Mouse (Mus musculus): ENCODE measurements around the gene Gtf2a1l. TPM values are rescaled to one million over a fixed set of nuclear protein-coding genes. Genes with fewer than 3 reads are reported as not detected.

Gene Gtf2a1l
- total RNA-seq (2021): not detected
- long read RNA-seq, experiment 1: 0 reads
- long read RNA-seq, experiment 2: 0 reads

DNA sequence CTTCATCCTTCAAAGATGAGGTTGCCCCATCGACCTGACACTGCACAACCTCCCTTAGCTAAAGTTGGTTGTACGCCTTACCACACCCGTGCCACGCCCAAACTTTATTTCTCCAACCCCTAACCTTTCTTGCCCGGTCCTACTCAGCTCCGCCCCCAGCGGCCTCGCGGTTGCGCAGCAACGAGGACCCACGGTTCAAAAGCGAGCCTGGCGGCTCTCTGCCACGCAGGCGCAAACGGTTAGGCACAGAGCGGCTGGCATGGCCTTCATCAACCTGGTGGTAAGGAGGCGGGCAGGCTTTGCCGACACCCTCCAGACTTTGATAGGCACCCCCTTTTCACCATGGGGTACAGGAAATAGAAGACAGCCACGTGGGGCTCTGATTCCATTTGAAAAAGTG lies at the start of gene Gtf2a1l:
Gene Gtf2a1l, plus strand, starts transcription at position 209 of the 400 bp plus-strand sequence.
- DNase-seq: no peak
- intact Hi-C loops (cut with DNase I): no loop called here

DNA sequence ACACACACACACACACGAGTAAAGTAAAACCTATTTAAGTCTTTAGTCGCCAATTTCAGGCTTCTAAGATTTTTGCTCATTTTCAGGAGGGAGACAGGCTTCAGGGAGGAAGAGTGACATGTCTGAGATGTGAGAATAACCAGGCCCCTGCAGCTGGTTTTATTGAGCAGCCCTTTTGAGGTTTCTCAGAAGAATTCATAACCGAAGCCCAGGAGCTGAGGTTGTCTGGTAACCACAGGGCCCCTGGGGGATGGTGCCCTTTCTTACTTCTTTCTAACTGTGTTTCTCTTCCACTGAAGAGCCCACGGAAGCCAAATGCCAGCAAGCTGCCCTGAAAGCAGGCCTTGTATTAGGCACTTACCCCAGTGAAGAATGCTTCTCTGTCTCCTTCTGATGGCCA lies 47.5 kb upstream of the Gtf2a1l start:
- no peak for DNase-seq
- intact Hi-C loops (cut with DNase I): no loop called here

DNA sequence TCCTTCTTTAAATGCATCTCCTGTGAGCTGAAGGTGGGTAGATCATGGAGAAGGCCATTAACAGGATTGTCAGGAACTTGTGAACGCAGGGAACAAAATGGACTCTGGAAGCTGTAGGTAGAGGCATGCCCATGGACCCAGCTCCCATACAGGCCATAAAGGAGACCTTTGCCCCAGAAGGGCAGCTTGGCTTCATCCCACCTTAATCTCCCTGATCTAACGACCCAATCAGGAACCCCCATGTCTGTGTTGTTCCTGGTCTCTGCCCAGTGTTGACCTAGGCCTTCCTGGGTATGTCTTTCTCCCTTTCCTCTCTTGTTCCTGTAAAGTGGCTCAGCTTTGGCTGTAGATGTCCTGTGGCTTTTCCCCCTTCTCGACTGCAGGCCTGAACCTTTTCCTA lies 47.1 kb upstream of the Gtf2a1l start:
- intact Hi-C loops (cut with DNase I): no loop called here
- DNase-seq: no peak

DNA sequence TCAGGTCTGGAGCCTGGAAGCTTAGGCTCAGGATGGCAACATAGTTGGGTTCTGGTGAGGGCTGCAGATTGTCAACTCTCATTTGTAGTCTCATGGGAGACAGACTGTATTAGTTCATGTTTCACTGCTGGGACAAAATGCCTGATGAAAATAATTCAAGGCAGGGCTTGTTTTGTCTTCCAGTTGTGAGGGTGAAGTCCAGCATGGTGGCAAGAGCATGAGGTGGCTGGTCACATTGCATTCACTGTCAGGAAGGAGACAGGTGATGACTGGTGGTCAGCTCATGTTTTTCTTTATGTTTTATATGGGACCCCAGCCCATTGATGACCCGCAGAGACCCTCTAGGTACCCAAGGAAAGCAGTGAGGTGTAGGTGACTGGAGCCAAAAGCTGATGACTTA lies 45.7 kb upstream of the Gtf2a1l start:
- intact Hi-C loops (cut with DNase I): no loop called here
- no peak for DNase-seq

DNA sequence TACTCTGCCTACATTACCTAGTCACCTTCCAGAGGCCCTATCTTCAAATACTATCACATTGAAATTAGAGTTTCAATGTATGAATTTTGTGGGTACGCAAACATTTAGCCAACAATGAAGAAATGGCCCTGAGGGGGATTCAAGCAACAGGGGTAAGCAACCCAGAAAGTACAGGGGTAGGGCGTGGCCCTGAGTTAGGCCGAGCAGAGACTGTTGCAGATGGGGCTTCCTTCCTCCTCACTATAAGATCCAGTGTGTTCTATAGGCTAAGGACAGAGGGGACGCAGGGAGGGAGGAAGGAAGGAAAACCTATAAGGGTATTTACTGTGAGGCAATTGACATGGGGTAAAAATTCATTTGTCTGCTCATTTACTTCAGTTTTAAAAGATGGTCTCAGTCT lies 44.1 kb upstream of the Gtf2a1l start:
- no peak for DNase-seq
- intact Hi-C loops (cut with DNase I): no loop called here

DNA sequence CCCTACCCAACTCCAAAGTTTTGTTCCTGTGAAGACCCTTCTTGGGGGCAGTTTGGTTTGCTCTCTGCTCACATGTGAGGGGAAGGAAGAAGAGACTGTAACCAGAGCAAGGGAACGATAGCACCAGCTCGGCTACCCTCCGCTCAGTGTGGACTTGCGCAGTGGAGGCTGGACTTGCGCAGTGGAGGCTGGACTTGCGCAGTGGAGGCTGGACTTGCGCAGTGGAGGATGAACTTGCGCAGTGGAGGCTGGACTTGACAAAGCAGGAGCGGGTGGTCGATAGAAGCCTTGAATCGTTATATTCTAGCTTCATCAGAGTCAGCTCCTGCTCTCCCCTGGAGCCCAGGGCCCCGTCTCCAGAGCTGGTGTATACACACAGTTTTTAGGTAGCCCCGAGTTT lies 43.1 kb upstream of the Gtf2a1l start:
- no peak for DNase-seq
- intact Hi-C loops (cut with DNase I): no loop called here

DNA sequence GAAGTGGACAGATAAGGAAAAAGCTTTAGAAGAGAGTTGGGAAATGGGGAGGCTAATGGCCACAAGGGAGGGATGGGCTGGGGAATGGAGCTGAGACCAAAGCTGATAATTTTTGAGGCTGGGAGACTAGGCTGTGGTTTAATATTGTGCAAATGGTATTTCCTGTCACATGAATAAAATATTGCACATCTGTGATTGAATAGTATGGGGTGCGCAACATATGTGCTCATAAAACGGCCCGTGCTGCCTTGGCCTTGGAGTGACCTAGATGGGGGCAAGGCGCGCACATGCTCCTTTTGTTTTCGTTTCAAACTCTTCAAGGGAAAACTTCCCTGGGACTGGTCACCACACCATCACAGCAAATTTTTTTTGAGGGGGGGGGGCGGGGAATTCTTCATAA lies 42.5 kb upstream of the Gtf2a1l start:
- no peak for DNase-seq
- intact Hi-C loops (cut with DNase I): no loop called here

DNA sequence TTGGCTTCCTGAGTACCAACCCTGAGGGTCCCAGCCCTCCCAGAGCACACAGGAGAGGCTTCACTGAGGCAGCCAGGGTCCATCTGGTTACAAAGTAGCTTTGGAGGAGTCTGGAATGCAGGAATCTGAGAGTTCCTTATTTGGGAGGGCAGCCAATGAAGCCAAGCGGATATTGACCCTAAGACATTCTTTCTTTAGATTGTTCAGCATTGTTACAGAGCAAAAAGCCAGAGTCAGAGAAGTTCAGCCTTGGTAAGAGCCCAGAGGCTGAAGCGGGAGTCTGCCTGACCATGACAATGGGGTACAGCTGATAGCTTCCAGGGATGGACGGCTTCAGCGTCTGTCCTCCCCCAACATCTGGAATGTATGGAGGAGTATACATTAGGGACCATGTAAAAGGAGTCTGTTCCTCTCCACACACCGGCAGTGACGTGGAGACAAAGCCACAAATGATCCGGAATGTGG lies 42.1 kb upstream of the Gtf2a1l start:
- no peak for DNase-seq
- intact Hi-C loops (cut with DNase I): no loop called here

DNA sequence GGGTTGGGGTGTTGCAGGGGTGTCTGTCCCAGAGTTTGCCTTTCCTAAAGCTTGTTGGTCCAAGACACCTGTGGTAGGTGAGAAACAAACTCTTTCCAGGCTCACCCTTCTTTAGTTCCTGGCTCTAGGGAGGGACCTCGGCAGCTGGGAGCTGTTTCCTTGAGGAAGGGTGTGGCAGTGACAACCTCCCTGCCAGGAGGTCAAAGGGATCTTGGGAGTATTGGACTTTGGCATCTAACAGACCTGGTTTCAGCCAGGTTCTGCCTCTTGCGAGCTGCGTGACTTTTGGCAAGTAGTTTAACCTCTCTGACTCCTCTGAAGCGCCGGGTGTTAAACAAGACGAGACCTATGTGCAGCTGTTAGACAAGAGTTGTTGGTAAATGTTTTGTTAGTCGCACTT lies 41.3 kb upstream of the Gtf2a1l start:
- no peak for DNase-seq
- intact Hi-C loops (cut with DNase I): no loop called here

DNA sequence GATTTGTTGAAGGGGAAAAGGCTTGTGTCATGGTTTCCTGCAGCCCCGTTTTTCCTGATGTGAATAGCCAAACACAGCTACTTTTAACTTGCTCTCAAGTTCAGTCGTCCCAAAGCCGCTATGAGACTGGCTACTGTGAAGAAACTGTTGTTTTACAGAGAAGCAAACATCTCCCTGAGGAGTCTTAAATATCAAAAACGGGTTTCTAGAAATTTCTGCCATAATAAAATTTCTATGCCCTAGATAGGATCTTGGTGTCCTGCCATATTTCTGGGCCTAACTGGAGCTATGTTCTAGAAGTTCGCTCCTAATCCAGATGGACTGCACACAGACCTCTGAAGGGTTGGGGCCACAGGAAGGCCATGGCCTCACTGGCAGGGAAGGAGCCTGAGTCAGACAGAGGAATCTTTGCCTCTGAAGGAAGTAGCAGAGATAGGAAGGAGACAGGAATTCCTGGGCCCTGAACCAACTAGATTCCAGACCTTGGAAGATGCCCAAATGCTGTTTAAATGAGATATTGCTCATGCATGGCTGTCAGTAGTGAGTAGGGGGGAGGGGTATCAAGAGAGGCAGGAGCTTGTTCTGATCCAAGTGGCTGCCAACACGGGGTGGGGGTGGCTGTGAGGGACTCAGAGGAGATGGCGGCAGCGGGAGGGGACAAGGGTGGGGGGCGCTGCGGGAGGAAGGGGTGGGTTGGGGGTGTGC lies 39.6 kb upstream of the Gtf2a1l start:
- DNase-seq: peak; percentile 29 to 66
- intact Hi-C loops (cut with DNase I): no loop called here

DNA sequence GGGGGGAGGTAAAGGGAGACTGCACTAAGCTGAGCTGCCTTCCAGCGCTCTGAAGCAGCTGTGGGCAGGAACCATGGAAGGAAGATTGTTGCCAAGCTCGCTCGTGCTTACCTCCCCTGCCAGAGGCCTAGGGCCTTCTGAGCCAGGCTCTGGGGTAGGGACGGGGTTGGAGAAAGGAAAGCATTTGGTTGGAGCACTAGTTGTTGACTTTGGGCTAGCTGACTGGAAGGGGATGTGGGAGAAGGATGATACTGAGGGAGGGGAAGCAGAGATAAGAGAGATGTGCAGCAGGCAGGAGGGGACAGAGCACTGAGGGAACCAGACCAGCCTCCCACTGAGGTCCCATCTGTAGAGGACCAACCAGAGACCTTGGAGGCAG lies 39.1 kb upstream of the Gtf2a1l start:
- DNase-seq: peak; percentile 31
- intact Hi-C loops (cut with DNase I): no loop called here

DNA sequence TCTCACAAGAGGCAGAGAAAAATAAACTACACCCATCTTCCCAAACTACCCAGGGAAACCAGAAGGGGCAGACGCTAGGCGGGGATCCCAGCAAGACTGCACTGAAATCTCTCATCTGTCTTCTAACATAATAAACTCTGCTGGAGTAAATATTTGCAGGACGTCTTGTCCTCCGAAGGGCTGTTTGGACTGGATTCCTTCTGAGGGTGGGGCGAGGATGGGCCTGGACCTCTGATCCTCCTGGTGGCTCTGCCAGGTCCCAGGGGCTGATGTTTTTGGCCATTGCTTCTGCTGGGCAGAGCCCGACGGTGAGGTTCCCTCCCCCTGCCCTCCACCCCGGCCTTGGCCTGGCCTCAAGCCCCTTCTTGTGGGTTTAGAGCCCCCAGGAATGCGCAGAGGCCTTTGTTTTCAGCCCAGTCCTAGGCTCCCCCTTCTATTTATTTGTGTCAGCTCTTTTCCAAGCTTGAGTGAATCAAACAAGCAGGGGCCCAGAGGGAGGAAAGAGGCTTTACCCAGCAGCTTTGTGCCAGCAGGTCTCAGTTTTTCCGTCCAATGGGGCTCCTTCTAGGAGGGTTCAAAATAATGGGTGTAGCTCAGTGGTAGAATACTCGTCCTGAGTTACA lies 38.4 kb upstream of the Gtf2a1l start:
- intact Hi-C loops (cut with DNase I): no loop called here
- peak; percentile 35 to 64 for DNase-seq

DNA sequence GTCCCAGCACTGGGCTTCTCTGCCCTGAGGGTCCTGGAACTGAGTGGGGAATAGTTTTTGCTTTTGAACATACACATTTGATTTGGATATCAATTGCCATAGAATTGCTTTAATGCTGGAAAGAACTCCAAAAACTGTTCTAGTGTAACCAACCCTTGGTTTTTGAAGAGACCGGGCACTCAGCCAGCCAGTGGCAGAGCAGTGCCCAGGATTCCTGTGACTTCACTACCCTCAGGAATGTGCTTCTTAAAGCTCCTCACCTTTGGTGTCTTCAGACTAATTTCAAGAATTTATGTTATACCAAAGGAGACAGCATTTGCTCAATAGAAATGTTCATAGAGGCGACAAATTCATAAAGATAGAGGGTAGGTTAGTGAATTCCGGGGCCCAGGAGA lies 37.9 kb upstream of the Gtf2a1l start:
- no peak for DNase-seq
- intact Hi-C loops (cut with DNase I): no loop called here

DNA sequence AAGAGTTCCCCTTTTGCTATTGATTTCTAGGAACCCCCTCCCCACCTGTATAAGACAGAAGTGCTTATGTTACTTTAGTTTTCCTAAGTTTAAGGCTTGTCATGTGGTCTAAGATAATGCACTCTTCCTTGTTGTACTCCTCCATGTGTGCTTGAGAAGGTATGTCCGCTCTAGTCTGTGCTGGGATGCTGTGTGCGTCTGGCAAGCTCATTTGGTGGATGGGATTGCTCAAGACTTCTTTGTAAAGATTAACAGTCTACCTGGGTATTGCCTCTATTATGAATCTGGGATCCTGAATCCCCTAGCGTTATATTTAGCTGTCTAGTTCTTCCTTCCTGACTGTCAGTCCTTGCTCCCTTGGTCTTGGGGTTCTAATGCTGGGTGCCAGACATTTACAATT lies 35.8 kb upstream of the Gtf2a1l start:
- intact Hi-C loops (cut with DNase I): no loop called here
- DNase-seq: no peak

DNA sequence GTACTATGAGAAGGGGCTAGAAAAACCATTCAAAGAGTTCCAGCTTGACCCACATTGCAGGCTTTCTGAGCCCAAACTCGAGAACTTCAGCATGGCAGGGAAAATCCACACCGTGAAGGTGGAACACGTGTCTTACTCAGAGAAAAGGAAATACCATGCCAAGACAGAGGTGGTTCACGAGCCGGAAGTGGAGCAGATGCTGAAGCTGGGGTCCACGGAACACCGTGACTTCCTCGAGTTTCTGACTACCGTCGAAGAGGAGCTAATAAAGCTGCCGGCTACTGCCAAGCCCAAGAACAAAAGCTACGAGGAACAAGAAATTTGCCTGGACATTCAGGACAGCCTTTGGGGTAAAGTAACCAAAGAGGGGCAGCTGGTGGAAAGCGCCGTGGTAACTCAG lies 32.4 kb upstream of the Gtf2a1l start:
- intact Hi-C loops (cut with DNase I): loop anchor here (5.0 kb wide), 1 partner anchor 34 kb away; no protein-coding TSS in a partner anchor
- no peak for DNase-seq

DNA sequence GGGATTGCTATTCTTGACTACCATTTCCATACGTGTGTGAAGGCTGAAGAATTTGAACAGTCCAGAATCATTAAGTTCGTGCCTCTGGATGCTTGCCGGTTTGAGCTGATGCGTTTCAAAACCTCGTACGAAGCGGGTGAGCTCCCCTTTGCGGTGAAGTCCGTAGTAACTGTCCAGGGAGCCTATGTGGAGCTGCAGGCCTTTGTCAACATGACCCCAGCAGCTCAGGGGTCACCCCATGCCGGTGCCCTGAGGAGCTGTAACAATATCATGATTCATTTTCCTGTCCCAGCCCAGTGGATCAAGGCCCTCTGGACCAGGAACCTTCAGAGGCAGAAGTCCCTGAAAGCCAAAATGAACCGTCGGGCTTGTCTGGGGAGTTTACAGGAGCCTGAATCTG lies 31.9 kb upstream of the Gtf2a1l start:
- intact Hi-C loops (cut with DNase I): loop anchor here (5.0 kb wide), 1 partner anchor 34 kb away; no protein-coding TSS in a partner anchor
- DNase-seq: no peak

DNA sequence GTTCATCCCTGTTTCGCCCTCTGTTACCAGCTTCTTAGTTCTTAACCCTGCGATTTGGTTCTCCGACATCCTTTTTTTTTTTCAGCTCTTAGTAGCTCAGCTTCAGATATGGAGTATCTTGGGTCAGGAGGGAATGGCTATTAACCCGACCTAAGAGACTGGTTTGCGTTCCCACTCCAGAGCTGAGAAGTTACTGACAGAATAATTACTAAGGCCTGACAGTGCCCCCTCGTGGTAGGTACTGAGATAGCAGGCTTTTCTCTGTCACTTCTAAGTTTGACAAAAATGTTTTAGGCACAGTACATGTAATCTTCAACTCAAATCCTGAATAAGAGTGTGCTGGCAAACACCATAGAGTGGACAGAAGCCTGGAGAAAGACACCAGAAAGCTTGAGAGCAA lies 27.4 kb upstream of the Gtf2a1l start:
- intact Hi-C loops (cut with DNase I): loop anchor here (2.0 to 5.0 kb wide), 2 partner anchors 110 to 384 kb away; partner anchors contain the start of gene Ppp1r21
- peak in 1 of 2 experiments; percentile 57 for DNase-seq

DNA sequence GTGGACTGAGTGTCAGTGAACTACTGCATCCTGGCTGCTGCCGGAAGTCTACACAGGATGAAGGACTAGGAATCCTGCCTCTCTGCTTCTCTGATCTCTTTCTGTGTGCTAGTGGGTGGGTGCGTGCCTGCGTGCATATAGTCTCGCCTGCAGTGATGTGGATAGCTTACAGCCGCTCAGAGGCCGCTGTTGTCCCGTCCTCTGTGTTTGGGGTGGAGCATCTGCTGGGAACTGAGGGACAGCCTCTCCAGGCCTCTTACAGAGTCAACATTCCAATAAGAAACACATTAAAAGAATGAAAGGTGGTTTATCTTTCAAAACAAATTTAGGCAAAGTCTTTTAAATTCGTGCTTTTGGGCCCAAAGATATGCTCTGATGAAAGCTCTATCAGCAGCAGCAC lies 26.6 kb upstream of the Gtf2a1l start:
- intact Hi-C loops (cut with DNase I): loop anchor here (2.0 to 5.0 kb wide), 2 partner anchors 111 to 385 kb away; partner anchors contain the start of gene Ppp1r21
- DNase-seq: no peak

DNA sequence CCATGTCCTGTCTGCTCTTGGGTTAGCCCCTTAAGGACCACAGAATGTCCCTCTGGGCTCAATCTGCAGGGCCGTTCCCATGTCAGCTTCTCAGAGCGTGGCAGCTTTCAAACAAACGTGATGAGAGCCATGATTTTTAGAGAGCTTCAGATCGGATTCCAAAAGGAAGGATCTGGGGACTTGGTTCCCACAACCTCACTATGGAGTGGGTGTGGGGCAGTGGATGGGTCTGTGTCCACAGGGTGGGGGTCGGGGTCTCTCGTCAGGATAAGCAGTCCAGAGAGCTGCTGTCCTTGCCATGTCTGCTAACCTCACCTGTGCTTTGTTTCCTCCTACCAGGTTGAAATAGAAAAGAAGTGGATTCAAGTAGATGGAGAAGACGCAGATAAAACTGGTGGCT lies 23.6 kb upstream of the Gtf2a1l start:
- no peak for DNase-seq
- intact Hi-C loops (cut with DNase I): loop anchor here (5.0 kb wide), 1 partner anchor 388 kb away; no protein-coding TSS in a partner anchor

DNA sequence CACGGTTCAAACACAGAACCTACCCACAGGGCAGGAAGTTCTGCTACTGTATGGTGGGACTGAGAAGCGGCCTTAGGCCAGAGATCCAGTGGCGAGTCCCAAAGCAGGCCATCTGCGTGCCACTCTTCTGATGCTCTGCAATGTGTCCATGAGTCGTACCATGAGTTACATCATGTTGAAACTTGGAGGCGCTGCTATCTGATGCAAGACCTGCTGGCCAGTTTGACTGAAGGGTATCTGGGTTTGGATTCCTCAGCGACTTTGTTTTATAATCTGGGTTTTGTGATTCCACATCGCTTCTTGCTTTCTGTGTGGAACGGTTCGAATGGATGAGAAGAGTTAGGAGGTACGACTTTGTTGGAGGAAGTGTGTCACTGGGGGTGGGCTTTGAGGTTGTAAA lies 23.2 kb upstream of the Gtf2a1l start:
- intact Hi-C loops (cut with DNase I): no loop called here
- DNase-seq: no peak

DNA sequence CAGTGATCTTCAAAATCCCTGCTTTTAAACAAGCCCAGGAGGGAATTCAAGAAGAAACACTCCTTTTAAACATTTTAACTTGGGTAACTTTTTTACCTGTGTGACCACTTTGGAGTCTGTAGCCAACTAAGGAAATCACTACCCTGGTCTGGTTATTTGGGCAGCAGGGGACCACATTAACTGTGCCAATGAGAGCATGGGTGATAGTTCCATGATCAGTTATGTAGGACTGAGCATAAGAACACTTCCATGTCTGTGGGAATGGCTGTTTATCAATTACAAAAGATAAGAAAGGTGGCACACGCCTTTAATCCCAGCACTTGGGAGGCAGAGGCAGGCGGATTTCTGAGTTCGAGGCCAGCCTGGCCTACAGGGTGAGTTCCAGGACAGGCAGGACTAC lies 21.3 kb upstream of the Gtf2a1l start:
- DNase-seq: no peak
- intact Hi-C loops (cut with DNase I): no loop called here

DNA sequence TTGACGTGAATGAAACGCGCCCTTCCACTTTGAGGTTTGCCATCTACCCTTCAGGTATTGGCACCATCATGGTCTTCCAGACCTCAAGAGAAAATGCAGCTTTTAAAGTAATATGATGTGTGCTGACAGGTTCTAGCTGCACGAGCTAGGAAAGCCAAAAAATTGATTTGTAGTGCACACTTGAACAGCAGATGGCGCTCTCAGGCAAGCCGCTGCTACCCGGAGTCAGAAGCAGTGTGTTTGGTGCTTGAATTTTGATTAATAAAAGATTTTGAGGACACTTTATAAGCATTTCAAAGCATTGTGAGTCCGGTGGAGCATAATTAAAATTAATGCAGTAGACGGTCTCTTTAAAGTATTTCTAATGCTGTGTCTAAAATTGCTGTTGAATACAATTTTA lies 16.4 kb upstream of the Gtf2a1l start:
- intact Hi-C loops (cut with DNase I): loop anchor here (5.0 kb wide), 1 partner anchor 100 kb away; no protein-coding TSS in a partner anchor
- peak in 1 of 2 experiments; percentile 34 for DNase-seq
